In the genomic region with DNA sequence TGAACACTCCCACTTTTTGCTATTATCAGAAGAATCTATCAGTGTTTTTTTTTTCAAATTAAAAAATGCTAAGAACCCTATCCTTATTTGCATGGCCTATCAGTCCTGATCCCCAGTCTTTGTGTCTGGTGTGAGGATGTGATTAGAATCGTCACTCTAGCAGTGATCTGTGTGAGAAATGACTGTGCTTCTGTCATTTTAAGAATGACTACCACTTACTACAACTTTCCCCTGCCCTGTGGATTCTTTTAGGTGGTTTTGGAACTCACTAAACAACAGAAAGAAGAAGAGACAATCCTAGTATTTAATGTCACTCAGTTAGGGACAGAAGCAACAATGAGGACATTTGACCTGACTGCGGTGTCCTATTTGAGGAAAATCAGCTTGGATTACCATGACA, we compare ENCODE assay signal across 35 mouse cellular contexts.
"Had no signal": no experiment of that assay in that cellular context is flagged by ENCODE, and none has a peak within 500 bp of the region (broad histone marks: within the 10 kb centered on the region; RNA-seq: fewer than 3 reads in every experiment).

No protein-coding gene starts in this region.

- H3K4me2 ChIP-seq: heart, embryonic 11.5 days; heart, embryonic 12.5 days; heart, embryonic 13.5 days; heart, embryonic 15.5 days; hindbrain, embryonic 12.5 days; hindbrain, embryonic 13.5 days; hindbrain, embryonic 14.5 days; hindbrain, embryonic 15.5 days; intestine, embryonic 15.5 days; kidney, embryonic 15.5 days had no signal

- H3K9me3 ChIP-seq: heart, embryonic 10.5 days; heart, embryonic 12.5 days; heart, embryonic 13.5 days; heart, embryonic 15.5 days; hindbrain, embryonic 10.5 days; hindbrain, embryonic 12.5 days; hindbrain, embryonic 13.5 days; hindbrain, embryonic 15.5 days; intestine, embryonic 15.5 days; kidney, embryonic 15.5 days had no signal

- H3K27ac ChIP-seq: heart, embryonic 10.5 days; heart, embryonic 13.5 days; heart, embryonic 15.5 days; hindbrain, embryonic 10.5 days; hindbrain, embryonic 12.5 days; hindbrain, embryonic 13.5 days; hindbrain, embryonic 14.5 days; hindbrain, embryonic 15.5 days; hindbrain, postnatal 0 days; intestine, embryonic 15.5 days; kidney, embryonic 15.5 days; kidney, postnatal 0 days; layer of hippocampus, adult 2 months had no signal

- H3K4me3 ChIP-seq: heart, embryonic 10.5 days; heart, embryonic 12.5 days; heart, embryonic 13.5 days; heart, embryonic 15.5 days; hindbrain, embryonic 10.5 days; hindbrain, embryonic 12.5 days; hindbrain, embryonic 13.5 days; hindbrain, embryonic 15.5 days; intestine, embryonic 15.5 days; kidney, embryonic 15.5 days; layer of hippocampus, adult 2 months had no signal

- DNase-seq: heart, postnatal 10 days; heart, postnatal 14 days; heart, postnatal 36 days; heart, postnatal 4 days; kidney, adult 11 months; kidney, adult 18-20 months; kidney, adult 2 months; kidney, adult 8-10 months; kidney, adult 9 months; kidney, postnatal 10 days; kidney, postnatal 14 days; kidney, postnatal 25 days; kidney, postnatal 36 days; kidney, postnatal 4 days; layer of hippocampus, adult 9-11 months; layer of hippocampus, postnatal 36 days had no signal

- H3K4me1 ChIP-seq: hindbrain, embryonic 12.5 days; hindbrain, embryonic 13.5 days; hindbrain, embryonic 15.5 days; intestine, embryonic 15.5 days; kidney, embryonic 15.5 days had no signal

- H3K9ac ChIP-seq: heart, embryonic 12.5 days; heart, embryonic 13.5 days; heart, embryonic 15.5 days; hindbrain, embryonic 12.5 days; hindbrain, embryonic 13.5 days; hindbrain, embryonic 14.5 days; hindbrain, embryonic 15.5 days; intestine, embryonic 15.5 days; kidney, embryonic 15.5 days had no signal

- ATAC-seq: hindbrain, embryonic 16.5 days; hindbrain, postnatal 0 days; inflammation-experienced regulatory T-cells, adult 6 months; intestine, embryonic 15.5 days; intestine, embryonic 16.5 days; intestine, postnatal 0 days had no signal

- H3K27me3 ChIP-seq: heart, embryonic 12.5 days; heart, embryonic 13.5 days; heart, embryonic 15.5 days; hindbrain, embryonic 12.5 days; hindbrain, embryonic 13.5 days; hindbrain, embryonic 15.5 days; intestine, embryonic 15.5 days; kidney, embryonic 15.5 days had no signal
